Mouse (Mus musculus) retina, adult 2 months (tissue): ENCODE results near the gene Pigg.
A peak's percentile ranks its signal among the peaks of the same experiment; 100 is the strongest.
"Not testable (repeated sequence)": the region's sequence is repeated elsewhere in the genome, so short reads cannot be mapped to it uniquely, and the experiment has no call there.

Source experiments
- DNase-seq: peaks from one replicate; pipeline ENCODE4 v3.0.0-alpha.2; 2012; ENCODE audit warnings: low read depth, low spot score

Gene Pigg

GRCm38 (mm10) chr5:108312224-108313064, at the start of gene Pigg:
TSS of gene Pigg (plus strand) at chr5:108312609.
- DNase-seq = peak; percentile 80

DNA sequence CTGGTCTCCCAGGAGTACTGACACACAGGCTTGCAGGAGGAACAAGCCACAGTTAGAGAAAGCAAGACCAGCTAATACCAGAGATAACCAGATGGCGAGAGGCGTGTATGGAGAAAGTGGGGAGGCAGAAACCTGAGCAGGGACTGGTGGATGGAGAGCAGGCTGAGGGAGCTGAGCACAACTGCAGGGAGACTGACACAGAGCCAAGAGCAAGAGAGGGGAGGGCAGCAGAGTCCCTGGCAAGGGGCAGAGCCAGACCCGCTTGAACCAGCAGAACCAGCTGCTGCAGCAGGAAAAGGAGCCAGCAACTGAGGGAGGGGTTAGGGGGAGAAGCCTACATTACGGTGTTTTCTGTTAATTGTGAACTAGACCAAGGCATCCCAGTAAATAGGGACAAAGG, 49.7 kb upstream of the Pigg start:
- DNase-seq = no peak

DNA sequence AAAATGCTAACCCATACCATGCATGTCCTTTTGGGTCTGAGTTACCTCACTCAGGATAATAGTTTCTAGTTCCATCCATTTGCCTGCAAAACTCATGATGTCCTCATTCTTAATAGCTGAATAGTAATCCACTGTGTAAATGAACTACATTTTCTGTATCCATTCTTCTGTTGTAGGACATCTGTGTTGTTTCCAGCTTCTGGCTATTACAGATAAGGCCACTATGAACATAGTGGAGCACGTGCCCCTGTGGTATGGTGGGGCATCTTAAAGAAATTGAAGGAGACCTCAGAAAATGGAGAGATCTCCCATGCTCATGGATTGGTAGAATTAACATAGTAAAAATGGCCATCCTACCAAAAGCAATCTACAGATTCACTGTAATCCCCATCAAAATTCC, 48.6 kb upstream of the Pigg start:
- DNase-seq = not testable (repeated sequence)

GRCm38 (mm10) chr5:108266990-108267389, 45.4 kb upstream of the Pigg start:
- DNase-seq = no peak

- DNase-seq = peak; percentile 77
Observed at GRCm38 (mm10) chr5:108268127-108269062, 44.0 kb upstream of the Pigg start, which contains the start of gene Dr1. TSS of gene Dr1 (plus strand) at chr5:108268897.

GRCm38 (mm10) chr5:108269063-108269810, 43.2 kb upstream of the Pigg start:
- DNase-seq = peak; percentile 4

DNA sequence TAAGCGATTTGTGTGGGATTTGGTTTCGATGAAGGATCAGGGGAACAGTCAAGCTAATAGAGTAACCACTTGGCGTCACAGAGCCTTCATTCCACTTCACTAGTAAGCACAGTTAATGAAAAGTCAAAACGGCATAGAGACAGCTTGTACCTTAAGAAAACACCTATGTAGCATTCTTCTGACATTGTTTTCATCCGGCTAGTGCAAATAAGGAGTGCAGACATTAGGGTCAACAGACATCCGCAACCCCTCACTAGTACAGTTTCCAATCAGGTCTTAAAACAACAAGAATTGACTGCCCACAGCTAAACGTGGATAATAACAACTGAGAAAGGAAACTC, 42.6 kb upstream of the Pigg start:
- DNase-seq = no peak

GRCm38 (mm10) chr5:108270415-108270814, 42.0 kb upstream of the Pigg start:
- DNase-seq = no peak

GRCm38 (mm10) chr5:108271345-108271744, 41.1 kb upstream of the Pigg start:
- DNase-seq = not testable (repeated sequence)

- DNase-seq = no peak
Observed at GRCm38 (mm10) chr5:108286957-108287356, 25.5 kb upstream of the Pigg start.

GRCm38 (mm10) chr5:108301567-108301966, 10.8 kb upstream of the Pigg start:
- DNase-seq = no peak

- no peak for DNase-seq
Observed at GRCm38 (mm10) chr5:108313065-108313860, 854 bp downstream of the Pigg start.

GRCm38 (mm10) chr5:108331051-108331450, 18.6 kb downstream of the Pigg start:
- DNase-seq = no peak

DNA sequence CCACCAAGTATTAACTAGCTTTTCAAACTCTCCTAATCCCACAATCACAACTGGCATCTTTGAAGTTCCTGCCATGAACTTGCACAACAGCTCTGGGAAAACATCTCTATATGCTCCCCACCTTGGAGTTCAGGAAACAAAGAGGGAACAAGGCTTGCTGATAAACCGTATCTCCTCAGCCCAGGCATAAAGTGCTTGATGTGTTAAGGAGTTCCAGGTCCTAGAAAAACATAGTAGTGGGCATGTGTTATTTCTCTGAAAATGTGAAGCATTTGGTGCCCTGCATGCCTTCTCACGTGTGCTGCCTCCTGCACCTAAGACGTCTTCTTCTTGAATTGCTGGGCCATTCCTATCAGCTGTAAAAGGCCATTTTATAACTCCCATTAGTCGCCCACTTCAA, 25.0 kb downstream of the Pigg start:
- DNase-seq = no peak

DNA sequence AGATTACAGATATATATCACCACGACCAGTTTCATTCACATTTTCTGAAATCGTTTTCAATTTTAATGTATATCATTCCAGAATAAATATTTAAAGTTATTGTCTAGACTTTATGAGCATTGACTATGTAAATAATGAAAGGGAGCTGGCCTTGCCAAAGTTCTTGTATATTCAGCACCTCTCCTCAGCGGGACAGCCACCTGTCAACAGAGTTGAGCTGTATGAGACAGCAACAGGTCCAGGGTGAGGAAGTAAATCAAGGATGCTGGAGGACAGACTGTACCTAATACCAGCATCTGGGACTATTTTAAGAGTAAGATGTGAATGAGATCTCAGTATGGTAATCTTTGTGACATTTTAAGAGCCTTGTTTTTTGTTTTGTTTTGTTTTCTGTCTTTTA, 25.6 kb downstream of the Pigg start:
- DNase-seq = no peak

DNA sequence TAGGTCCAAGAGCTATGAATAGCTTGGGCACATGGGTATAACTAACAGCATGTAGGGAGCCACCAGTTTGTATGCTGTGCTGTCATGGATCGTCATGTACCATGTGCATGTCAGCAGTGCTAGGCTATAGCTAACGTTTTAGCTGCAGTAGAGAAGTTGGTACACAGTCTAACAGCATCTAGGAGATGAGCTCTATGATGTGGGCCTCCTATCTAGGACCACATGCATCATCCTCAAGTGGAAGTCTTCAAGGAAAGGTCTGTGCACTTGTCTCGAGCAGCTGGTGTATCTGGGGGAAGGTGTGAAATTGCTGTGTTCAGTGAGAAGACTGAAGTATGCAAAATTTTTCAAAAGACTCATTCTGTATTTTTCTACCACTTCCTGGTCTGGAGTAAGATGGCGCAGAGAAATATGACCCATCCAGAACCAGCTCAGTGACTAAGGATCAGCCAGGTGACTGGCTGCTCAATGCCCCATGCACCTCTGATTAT, 31.3 kb downstream of the Pigg start:
- DNase-seq = no peak

GRCm38 (mm10) chr5:108345313-108346071, 33.1 kb downstream of the Pigg start:
- DNase-seq = no peak

- no peak for DNase-seq
Observed at GRCm38 (mm10) chr5:108347843-108348242, 35.4 kb downstream of the Pigg start.

- no peak for DNase-seq
Observed at GRCm38 (mm10) chr5:108349511-108350148, 37.2 kb downstream of the Pigg start.

DNA sequence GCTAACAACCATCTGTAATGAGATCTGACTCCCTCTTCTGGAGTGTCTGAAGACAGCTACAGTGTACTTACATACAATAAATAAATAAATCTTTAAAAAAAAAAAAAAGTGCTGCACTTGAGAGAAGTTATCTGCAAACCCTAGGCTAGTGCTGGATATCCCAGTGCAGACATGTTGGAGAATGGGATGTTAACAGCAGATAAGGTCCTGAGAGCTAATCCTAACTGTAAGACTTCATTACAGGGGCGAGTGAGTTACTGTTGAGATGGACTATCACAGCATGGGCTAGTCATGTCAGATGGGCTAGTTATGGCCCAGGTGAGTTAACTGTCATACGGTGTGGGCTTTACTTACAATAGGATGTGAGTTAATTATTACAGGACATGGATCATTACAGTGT, 41.6 kb downstream of the Pigg start:
- no peak for DNase-seq
